Mouse (Mus musculus) urinary bladder, postnatal 25 days (tissue): ENCODE measurements around the gene Sh2d4b.
A peak's percentile ranks its signal among the peaks of the same experiment; 100 is the strongest.

Source experiments
- DNase-seq: peaks from one replicate; pipeline ENCODE4 v3.0.0; 2022; ENCODE audit warnings: low spot score

Sh2d4b gene

DNA sequence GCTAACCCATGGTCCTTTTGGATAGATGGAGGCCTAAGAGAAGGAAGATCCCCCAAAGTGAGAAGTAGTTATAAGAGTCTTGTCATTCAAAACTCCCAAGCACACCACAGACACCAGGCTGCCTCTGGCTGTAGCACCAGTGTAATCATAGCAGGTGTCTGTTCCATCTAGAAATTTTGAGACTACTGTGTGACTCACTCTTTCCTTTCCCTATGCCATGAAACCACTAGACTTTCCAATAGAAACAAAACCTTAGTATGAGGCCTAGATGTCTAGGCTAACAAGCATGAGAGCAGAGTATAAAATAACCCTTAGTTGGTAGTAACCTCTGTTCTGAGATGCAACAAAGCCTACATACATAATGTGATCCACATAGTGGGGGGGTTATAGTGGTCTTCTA, 55.7 kb downstream of the Sh2d4b start:
- no peak for DNase-seq

DNA sequence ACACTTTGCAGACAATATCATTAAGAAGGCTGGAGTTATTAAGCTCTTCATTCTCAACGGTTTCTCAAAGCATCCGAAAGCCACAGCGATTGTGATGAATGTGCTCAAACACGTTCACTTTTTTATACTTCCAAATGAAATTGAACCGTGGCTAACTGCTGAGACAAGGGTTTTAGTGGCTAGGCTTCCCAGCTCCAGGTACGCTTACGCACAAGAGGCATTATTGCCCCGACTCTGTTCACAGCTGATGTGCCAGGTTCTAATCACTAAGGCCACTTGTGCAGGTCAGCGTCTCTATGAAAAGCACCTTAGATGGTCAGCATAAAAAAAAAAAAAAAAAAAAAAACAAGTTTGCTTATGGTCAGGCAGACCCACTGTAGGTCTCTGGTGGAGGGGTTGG, 62.6 kb downstream of the Sh2d4b start:
- DNase-seq: no peak

DNA sequence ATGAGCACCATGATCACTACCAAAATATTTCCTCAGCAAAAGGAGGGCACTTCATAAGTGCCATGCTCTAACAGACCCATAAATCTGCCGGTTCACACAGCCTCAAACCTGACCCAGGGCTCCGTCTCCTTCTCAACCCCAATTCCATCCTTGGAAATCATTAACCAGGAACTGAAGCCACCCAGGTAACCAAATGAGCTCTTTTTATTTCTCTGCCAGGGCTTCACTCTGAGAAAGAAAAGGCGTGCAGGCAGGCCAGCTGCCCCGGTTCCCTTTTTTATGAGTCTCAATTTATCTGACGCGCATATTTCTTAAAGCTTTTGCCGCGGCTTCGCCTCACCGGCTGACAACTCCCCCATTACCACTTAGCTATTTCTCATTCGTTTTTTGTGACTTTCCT, 63.0 kb downstream of the Sh2d4b start:
- DNase-seq: no peak

DNA sequence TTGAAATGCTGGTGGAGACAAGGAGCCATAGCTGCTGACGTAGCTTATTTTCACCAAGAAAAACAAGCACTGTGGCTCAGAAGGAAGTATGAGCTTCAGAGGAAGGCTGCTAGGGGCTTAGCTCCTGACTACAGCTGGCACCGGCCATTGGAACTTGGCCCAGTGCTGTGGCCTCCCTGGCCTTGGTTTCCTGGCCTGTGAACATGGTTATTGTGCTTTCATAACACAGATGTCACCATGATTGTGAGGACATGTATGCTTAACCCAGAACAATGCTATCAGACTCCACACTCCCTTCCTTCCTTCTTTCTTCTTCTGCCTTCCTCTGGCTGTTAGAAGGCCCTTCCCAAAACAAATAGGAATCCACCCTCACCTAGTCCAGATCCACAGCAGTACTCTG, 75.0 kb downstream of the Sh2d4b start:
- DNase-seq: no peak

DNA sequence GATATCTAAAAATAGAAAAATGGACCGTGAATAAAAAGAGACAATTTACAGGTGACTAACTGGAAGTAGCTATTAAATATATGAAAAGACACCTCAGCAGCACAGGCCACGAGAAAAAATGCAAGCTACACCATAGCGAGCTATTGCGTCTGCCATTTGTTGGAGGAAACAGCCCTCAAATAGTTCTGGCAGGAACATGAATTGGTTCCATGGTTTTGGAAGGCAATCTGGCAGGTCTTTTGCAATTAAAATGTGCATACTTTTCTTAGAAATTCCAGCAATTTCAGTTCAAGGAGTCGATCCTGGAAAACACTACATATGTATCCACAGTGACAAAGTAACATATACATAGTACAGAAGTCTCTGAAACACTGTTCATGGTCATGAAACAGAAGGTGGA, 76.4 kb downstream of the Sh2d4b start:
- DNase-seq: no peak

DNA sequence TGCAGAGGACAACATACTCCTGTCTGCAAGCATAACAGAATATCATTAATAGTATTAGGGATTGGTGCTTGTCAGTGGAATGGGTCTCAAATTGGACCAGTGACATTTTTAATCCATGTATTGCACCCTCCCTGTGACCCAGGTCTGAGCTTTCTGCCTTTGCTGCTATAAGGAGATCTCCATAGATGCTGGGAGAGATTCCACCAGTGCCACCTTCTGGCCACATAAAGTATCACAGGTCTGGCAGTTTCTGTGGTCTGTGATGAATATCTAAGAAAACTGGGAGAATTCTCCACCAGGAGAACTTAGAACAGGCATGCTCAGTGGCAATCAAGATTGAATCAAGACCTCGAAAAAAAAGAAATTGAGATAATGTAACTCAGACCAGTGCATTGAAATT, 101.5 kb downstream of the Sh2d4b start:
- peak; percentile 12 for DNase-seq

DNA sequence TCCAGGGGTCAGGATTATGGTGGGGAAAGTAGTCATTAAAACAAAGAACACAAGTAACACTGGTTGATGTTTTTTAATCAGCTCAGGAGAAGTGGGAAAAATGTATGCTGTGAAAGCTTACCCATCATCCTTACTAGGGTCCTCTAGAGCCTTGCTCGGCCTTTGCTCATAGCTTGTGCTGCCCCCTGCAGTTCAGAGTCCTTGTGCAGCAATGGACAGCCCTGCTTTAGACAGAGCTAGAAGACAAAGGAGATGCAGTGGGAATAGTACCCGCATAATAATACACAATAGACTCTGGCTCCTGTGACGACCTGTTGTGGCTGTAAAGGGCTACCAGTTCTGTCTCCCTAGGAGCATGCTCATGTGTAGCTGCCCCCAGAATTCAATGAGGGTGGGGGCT, 104.0 kb downstream of the Sh2d4b start:
- no peak for DNase-seq

DNA sequence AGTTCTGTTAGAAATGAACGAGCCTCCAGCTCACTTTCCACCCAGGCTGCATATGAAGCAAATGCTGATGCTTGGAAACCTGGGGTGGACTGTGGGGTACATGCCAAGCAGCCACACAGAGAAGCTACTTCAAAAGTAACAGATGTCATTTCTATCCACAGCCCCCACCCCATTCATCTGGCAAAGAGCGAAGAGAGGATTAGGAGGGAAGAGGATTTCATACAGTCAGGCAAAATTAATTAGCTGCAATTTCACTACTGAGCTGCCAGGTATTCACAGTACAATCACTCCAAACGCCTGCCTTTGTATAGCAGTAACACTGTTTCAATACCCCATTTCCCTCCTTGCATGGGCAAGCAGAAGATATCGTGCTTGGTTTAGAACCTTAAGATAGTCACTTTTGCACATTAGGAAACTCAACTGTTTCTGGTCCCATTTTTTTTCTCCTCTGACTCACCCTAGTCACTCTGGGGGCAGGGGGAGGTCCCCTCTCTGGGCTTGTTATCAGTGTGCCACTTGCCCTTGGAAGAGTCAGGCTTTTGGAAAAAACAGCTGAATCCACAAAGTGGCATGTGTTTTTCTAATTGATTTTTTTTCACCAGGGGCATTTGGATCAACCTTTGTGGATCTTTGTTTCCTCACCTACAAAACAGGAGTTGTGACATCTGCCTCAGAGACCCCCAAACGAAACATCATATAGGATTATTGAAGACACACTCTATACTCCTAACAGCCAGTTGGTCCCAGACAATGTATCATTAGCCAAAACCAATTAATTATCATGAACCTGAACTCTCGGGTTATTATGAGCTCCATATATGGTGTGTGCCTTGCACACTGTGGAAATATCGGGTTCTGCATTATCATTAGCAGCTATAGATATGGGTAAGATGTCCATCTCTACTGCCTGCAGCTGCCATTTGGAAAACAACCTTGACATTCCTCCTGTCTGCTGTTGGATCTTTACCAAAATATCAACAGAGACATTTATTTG, 123.7 kb downstream of the Sh2d4b start:
- DNase-seq: no peak
